Mouse (Mus musculus): ENCODE data around the gene Bfsp1. TPM values are rescaled to one million over a fixed set of nuclear protein-coding genes. Genes with fewer than 3 reads are reported as not detected.

The Bfsp1 gene
- total RNA-seq, 2 experiments from 2014 or later = 5.0 TPM

GRCm38 (mm10) chr2:143801097-143801496, 61.9 kb downstream of the Bfsp1 start:
- no peak for DNase-seq (ENCODE audit: low spot score in 2 of 2)

- no peak for DNase-seq (ENCODE audit: low spot score in 2 of 2)
Measured at GRCm38 (mm10) chr2:143796335-143797013, 66.5 kb downstream of the Bfsp1 start.

GRCm38 (mm10) chr2:143795858-143796257, 67.1 kb downstream of the Bfsp1 start:
- DNase-seq (ENCODE audit: low spot score in 2 of 2) = no peak

GRCm38 (mm10) chr2:143789911-143790310, 73.1 kb downstream of the Bfsp1 start:
- no peak for DNase-seq (ENCODE audit: low spot score in 2 of 2)

- no peak for DNase-seq (ENCODE audit: low spot score in 2 of 2)
Measured at GRCm38 (mm10) chr2:143780310-143780709, 82.7 kb downstream of the Bfsp1 start.

Other genes starting within 250 kb of the Bfsp1 start
- 100 to 1,000 TPM; 257 to 268 TPM for gene Dstn, start 52.1 kb upstream of the Bfsp1 start, total RNA-seq (2021)
- 100 to 1,000 TPM in 1 of 2 experiments, 10 to 100 TPM in 1; 94.7 to 102 TPM for gene Rrbp1, start 148.1 kb upstream of the Bfsp1 start, total RNA-seq (2021)
- not detected for gene Banf2, start 169.9 kb upstream of the Bfsp1 start, total RNA-seq (2021)

Measured in layer of hippocampus, postnatal 10 days (tissue).